ENCODE assay signal across 25 mouse cellular contexts in genomic region chr5:119388841-119389240, GRCm38 (mm10).
A peak's percentile ranks its signal among the peaks of the same experiment; 100 is the strongest.
DNase-seq lines count a peak whose midpoint lies in the region; ATAC-seq lines count a peak whose summit lies in the region.
"Had no signal": no experiment of that assay in that cellular context is flagged by ENCODE, and none has a peak within 500 bp of the region (broad histone marks: within the 10 kb centered on the region; RNA-seq: fewer than 3 reads in every experiment).

No protein-coding gene starts in this region.

- no peak for ATAC-seq in midbrain, embryonic 14.5 days (ENCODE audit: low FRiP score, low TSS enrichment)
- ATAC-seq in midbrain, embryonic 11.5 days (ENCODE audit: low FRiP score), result no peak
- ATAC-seq in stomach, embryonic 15.5 days (ENCODE audit: insufficient read depth, low FRiP score, low read depth), result no peak
- ATAC-seq in CD4-positive, CD25-positive, alpha-beta regulatory T cell, adult 4 months, result no peak
- ATAC-seq: intestine, embryonic 15.5 days; liver, embryonic 12.5 days; midbrain, embryonic 15.5 days; Patski had no signal

- peak; percentile 20 to 24 for DNase-seq in cerebellum, postnatal 14 days
- no peak for DNase-seq in cerebellum, postnatal 36 days
- peak; percentile 36 for DNase-seq in left cerebral cortex, postnatal 4 days
- no peak for DNase-seq in left cerebral cortex, postnatal 14 days (ENCODE audit: low spot score in 2 of 2)
- DNase-seq in midbrain, embryonic 14.5 days, result peak; percentile 28
- DNase-seq in midbrain, embryonic 11.5 days (ENCODE audit: low spot score, missing footprints), result no peak
- DNase-seq: cerebellum, adult 11-12 months; heart, postnatal 4 days; kidney, adult 9 months; kidney, postnatal 25 days; lung, adult 18-20 months; right cerebral cortex, postnatal 25 days; spleen, adult 18-20 months; thymus, adult 18-20 months; thymus, postnatal 4 days had no signal

- no peaks in the 10 kb centered on the region for H3K27me3 ChIP-seq in midbrain, embryonic 14.5 days (ENCODE audit: control insufficient read depth, insufficient read depth, low read length)
- no peaks in the 10 kb centered on the region for H3K27me3 ChIP-seq in midbrain, embryonic 11.5 days (ENCODE audit: control insufficient read depth, insufficient read depth, low read length)
- H3K27me3 ChIP-seq in stomach, embryonic 15.5 days (replicated peaks), result no peaks in the 10 kb centered on the region
- H3K27me3 ChIP-seq: hindbrain, embryonic 15.5 days; intestine, embryonic 15.5 days; liver, embryonic 12.5 days; midbrain, embryonic 15.5 days; neural tube, embryonic 12.5 days; Patski had no signal

- no peak overlapping the region for H3K27ac ChIP-seq in midbrain, embryonic 14.5 days (replicated peaks; ENCODE audit: low read depth, low read length)
- no peak overlapping the region for H3K27ac ChIP-seq in midbrain, embryonic 11.5 days (ENCODE audit: low read depth, low read length)
- peak overlapping the region; percentile 44; the same call in 1 of the 2 replicates for H3K27ac ChIP-seq in stomach, embryonic 15.5 days
- H3K27ac ChIP-seq: heart, embryonic 10.5 days; hindbrain, embryonic 15.5 days; liver, embryonic 12.5 days; midbrain, embryonic 15.5 days; neural tube, embryonic 12.5 days had no signal

- H3K4me3 ChIP-seq in midbrain, embryonic 14.5 days (replicated peaks; ENCODE audit: low read depth, low read length), result no peak overlapping the region
- H3K4me3 ChIP-seq in midbrain, embryonic 11.5 days (ENCODE audit: low read depth, low read length), result no peak overlapping the region
- no peak overlapping the region for H3K4me3 ChIP-seq in stomach, embryonic 15.5 days (replicated peaks)
- H3K4me3 ChIP-seq: heart, embryonic 10.5 days; hindbrain, embryonic 15.5 days; intestine, embryonic 15.5 days; liver, embryonic 12.5 days; megakaryocyte, embryonic 14.5 days; midbrain, embryonic 15.5 days; neural tube, embryonic 12.5 days had no signal

- intact Hi-C loops in left cerebral cortex, postnatal 4 days (cut with DNase I), result no loop called here
- intact Hi-C loops in left cerebral cortex, postnatal 14 days (cut with DNase I), result no loop called here

- no peaks in the 10 kb centered on the region for H3K9me3 ChIP-seq in midbrain, embryonic 14.5 days (ENCODE audit: control insufficient read depth, low read length)
- no peaks in the 10 kb centered on the region for H3K9me3 ChIP-seq in midbrain, embryonic 11.5 days (ENCODE audit: control insufficient read depth, low read length)
- no peaks in the 10 kb centered on the region for H3K9me3 ChIP-seq in stomach, embryonic 15.5 days
- H3K9me3 ChIP-seq: heart, embryonic 10.5 days; hindbrain, embryonic 15.5 days; intestine, embryonic 15.5 days; liver, embryonic 12.5 days; midbrain, embryonic 15.5 days; neural tube, embryonic 12.5 days had no signal

- no peak overlapping the region for H3K4me2 ChIP-seq in midbrain, embryonic 14.5 days (ENCODE audit: low read length)
- H3K4me2 ChIP-seq in midbrain, embryonic 11.5 days, result no peak overlapping the region
- no peak overlapping the region for H3K4me2 ChIP-seq in stomach, embryonic 15.5 days
- H3K4me2 ChIP-seq: hindbrain, embryonic 15.5 days; intestine, embryonic 15.5 days; liver, embryonic 12.5 days; midbrain, embryonic 15.5 days; neural tube, embryonic 12.5 days had no signal

- 54% methylated on average over 5 of the region's 5 CpGs for WGBS in midbrain, embryonic 14.5 days
- 70% methylated on average over 5 of the region's 5 CpGs for WGBS in midbrain, embryonic 11.5 days
- WGBS in stomach, embryonic 15.5 days, result 59% methylated on average over 5 of the region's 5 CpGs

- no peak overlapping the region for H3K9ac ChIP-seq in midbrain, embryonic 14.5 days (replicated peaks; ENCODE audit: low read length)
- H3K9ac ChIP-seq in midbrain, embryonic 11.5 days (ENCODE audit: low read length), result no peak overlapping the region
- no peak overlapping the region for H3K9ac ChIP-seq in stomach, embryonic 15.5 days
- H3K9ac ChIP-seq: hindbrain, embryonic 15.5 days; intestine, embryonic 15.5 days; liver, embryonic 12.5 days; midbrain, embryonic 15.5 days; neural tube, embryonic 12.5 days had no signal

- H3K36me3 ChIP-seq in midbrain, embryonic 14.5 days (ENCODE audit: control insufficient read depth, insufficient read depth, low read length), result no peaks in the 10 kb centered on the region
- no peaks in the 10 kb centered on the region for H3K36me3 ChIP-seq in midbrain, embryonic 11.5 days (ENCODE audit: control insufficient read depth, insufficient read depth, low read length)
- H3K36me3 ChIP-seq in stomach, embryonic 15.5 days, result no peaks in the 10 kb centered on the region
- H3K36me3 ChIP-seq: heart, embryonic 10.5 days; hindbrain, embryonic 15.5 days; intestine, embryonic 15.5 days; liver, embryonic 12.5 days; midbrain, embryonic 15.5 days; neural tube, embryonic 12.5 days had no signal

- no peaks in the 10 kb centered on the region for H3K4me1 ChIP-seq in midbrain, embryonic 14.5 days (ENCODE audit: control insufficient read depth, insufficient read depth, low read length)
- no peaks in the 10 kb centered on the region for H3K4me1 ChIP-seq in midbrain, embryonic 11.5 days (ENCODE audit: control insufficient read depth, insufficient read depth, low read length)
- 0 out of 2 replicates have a peak, but pooled peaks cover 8% of the 10 kb centered on the region for H3K4me1 ChIP-seq in stomach, embryonic 15.5 days
- H3K4me1 ChIP-seq: heart, embryonic 10.5 days; hindbrain, embryonic 15.5 days; intestine, embryonic 15.5 days; megakaryocyte, embryonic 14.5 days; midbrain, embryonic 15.5 days; neural tube, embryonic 12.5 days had no signal

Comparison
In these comparisons a context has a peak if more than half of its experiments do, and no peak if none do; other contexts are left out.
1. DNase-seq: peak in cerebellum, postnatal 14 days (2 of 2), left cerebral cortex, postnatal 4 days (single experiment) and midbrain, embryonic 14.5 days (single experiment); none in cerebellum, postnatal 36 days (0 of 2), left cerebral cortex, postnatal 14 days (0 of 2) and midbrain, embryonic 11.5 days (single experiment).